Mouse (Mus musculus) adrenal gland (tissue): ENCODE data around the gene Zfr.

ENCODE experiments used
- intact Hi-C: fragments of 180-260 bp; cut with DNase I; formaldehyde crosslinking; loops from one replicate; pipeline ENCODE4 v1.15.1; 2025
- long read RNA-seq, 2 experiments: library from polyadenylated mRNA; unstranded; transcript quantifications; one replicate each; pipeline ENCODE4 v2.0.0; 2020; ENCODE audit warnings: borderline replicate concordance in 1 of 2; ENCODE audit not compliant: insufficient replicate concordance in 1 of 2

The Zfr gene
- long read RNA-seq, experiment 1, full-length matches to known transcripts, result 18 of 61 reads
- long read RNA-seq, experiment 1, partial matches to known transcripts, result 26 of 61 reads
- long read RNA-seq, experiment 1, other reads (novel, unspliced or antisense), result 17 of 61 reads
- long read RNA-seq, experiment 2, full-length matches to known transcripts, result 25 of 105 reads
- long read RNA-seq, experiment 2, partial matches to known transcripts, result 53 of 105 reads
- long read RNA-seq, experiment 2, other reads (novel, unspliced or antisense), result 27 of 105 reads

- intact Hi-C loops, result no loop called here
Observed at GRCm38 (mm10) chr15:12117242-12118092, at the start of gene Zfr. Gene Zfr, plus strand, starts transcription at chr15:12117831.

- intact Hi-C loops, result no loop called here
Observed at GRCm38 (mm10) chr15:12067971-12068370, 49.7 kb upstream of the Zfr start.

GRCm38 (mm10) chr15:12068395-12069218, 49.0 kb upstream of the Zfr start:
- intact Hi-C loops, result no loop called here

GRCm38 (mm10) chr15:12072709-12073336, 44.8 kb upstream of the Zfr start:
- intact Hi-C loops, result no loop called here

GRCm38 (mm10) chr15:12074426-12074825, 43.2 kb upstream of the Zfr start:
- intact Hi-C loops, result no loop called here

- intact Hi-C loops, result loop anchor here (10.0 kb wide), 1 partner anchor 668 kb away; no protein-coding TSS in a partner anchor
Observed at GRCm38 (mm10) chr15:12082344-12082743, 35.3 kb upstream of the Zfr start.

- intact Hi-C loops, result loop anchor here (1.0 to 10.0 kb wide), 2 partner anchors 112 to 669 kb away; no protein-coding TSS in a partner anchor
Observed at GRCm38 (mm10) chr15:12084164-12084563, 33.5 kb upstream of the Zfr start.

GRCm38 (mm10) chr15:12084859-12085258, 32.8 kb upstream of the Zfr start:
- intact Hi-C loops, result loop anchor here (1.0 to 10.0 kb wide), 3 partner anchors 93 to 670 kb away; no protein-coding TSS in a partner anchor

- intact Hi-C loops, result loop anchor here (5.0 to 10.0 kb wide), 2 partner anchors 95 to 673 kb away; no protein-coding TSS in a partner anchor
Observed at GRCm38 (mm10) chr15:12087634-12088033, 30.0 kb upstream of the Zfr start.

GRCm38 (mm10) chr15:12088091-12088490, 29.5 kb upstream of the Zfr start:
- intact Hi-C loops, result loop anchor here (5.0 to 10.0 kb wide), 2 partner anchors 96 to 673 kb away; no protein-coding TSS in a partner anchor

- intact Hi-C loops, result no loop called here
Observed at GRCm38 (mm10) chr15:12090087-12090486, 27.5 kb upstream of the Zfr start.

- intact Hi-C loops, result no loop called here
Observed at GRCm38 (mm10) chr15:12090981-12091669, 26.5 kb upstream of the Zfr start.

GRCm38 (mm10) chr15:12091781-12092458, 25.7 kb upstream of the Zfr start:
- intact Hi-C loops, result no loop called here

GRCm38 (mm10) chr15:12093026-12093960, 24.3 kb upstream of the Zfr start:
- intact Hi-C loops, result no loop called here

GRCm38 (mm10) chr15:12093961-12094566, 23.6 kb upstream of the Zfr start:
- intact Hi-C loops, result no loop called here

- intact Hi-C loops, result no loop called here
Observed at GRCm38 (mm10) chr15:12096447-12096846, 21.2 kb upstream of the Zfr start.

- intact Hi-C loops, result no loop called here
Observed at GRCm38 (mm10) chr15:12097344-12097743, 20.3 kb upstream of the Zfr start.

GRCm38 (mm10) chr15:12100912-12101311, 16.7 kb upstream of the Zfr start:
- intact Hi-C loops, result no loop called here
